Mouse (Mus musculus) liver, embryonic 13.5 days (tissue): ENCODE data around the gene Sez6l. TPM values are rescaled to one million over a fixed set of nuclear protein-coding genes. Genes with fewer than 3 reads are reported as not detected.

Source experiments
- ATAC-seq: fragments of 200-750 bp; cut with Nextera tagmentation; 2 replicates; pipeline ENCODE4 v1.8.0; 2017; ENCODE audit warnings: low read depth, mild to moderate bottlenecking, moderate number of reproducible peaks, moderate library complexity
- DNase-seq: peaks from one replicate; pipeline ENCODE4 v3.0.0; 2022
- H3K27ac ChIP-seq: fragments of 300-500 bp; sonication (generic); 2 replicates; pipeline ENCODE4 v1.5.1; 2015; ENCODE audit warnings: moderate library complexity, mild to moderate bottlenecking, inconsistent platforms
- H3K27me3 ChIP-seq: fragments of 300-500 bp; sonication (generic); 2 replicates; pipeline ENCODE4 v1.6.1; 2015; ENCODE audit warnings: mild to moderate bottlenecking, inconsistent platforms
- H3K36me3 ChIP-seq: fragments of 300-500 bp; sonication (generic); 2 replicates; pipeline ENCODE4 v1.6.1; 2015; ENCODE audit warnings: mild to moderate bottlenecking, inconsistent platforms
- H3K4me1 ChIP-seq: fragments of 300-500 bp; sonication (generic); replicated peaks from 2 replicates; pipeline ENCODE4 v1.6.1; 2015; ENCODE audit warnings: inconsistent platforms
- H3K4me2 ChIP-seq: fragments of 300-500 bp; sonication (generic); 2 replicates; pipeline ENCODE4 v1.6.1; 2015; ENCODE audit warnings: inconsistent platforms, mild to moderate bottlenecking, moderate library complexity
- H3K4me3 ChIP-seq: fragments of 300-500 bp; sonication (generic); replicated peaks from 2 replicates; pipeline ENCODE4 v1.5.1; 2015; ENCODE audit warnings: mild to moderate bottlenecking, inconsistent platforms
- H3K9ac ChIP-seq: fragments of 300-500 bp; sonication (generic); 2 replicates; pipeline ENCODE4 v1.6.1; 2015; ENCODE audit warnings: mild to moderate bottlenecking, inconsistent platforms
- H3K9me3 ChIP-seq: fragments of 300-500 bp; sonication (generic); replicated peaks from 2 replicates; pipeline ENCODE4 v1.6.1; 2016; ENCODE audit warnings: inconsistent platforms
- WGBS: fragments of 180-500 bp; shearing (Covaris S2); methylation state at CpG from one replicate; pipeline ENCODE4 v1.1.7; 2015; ENCODE audit not compliant: insufficient replicate concordance; 5-methylcytosine and 5-hydroxymethylcytosine counted together
- polyA plus RNA-seq: library from polyadenylated mRNA; unstranded; fragments of >200 nt; fragmentation: Nextera tagmentation; extraction: Ambion mirVana; gene quantifications from 2 replicates; pipeline ENCODE4 v1.2.1, GENCODE M21; 2015

The Sez6l gene
- polyA plus RNA-seq, result 0.05 and 0.06 TPM in 2 replicates

- ATAC-seq, result no peak
- peak within 1 kb of the TSS; percentile 28 for H3K4me2 ChIP-seq
These were observed at the start of gene Sez6l for GRCm38 (mm10) chr5:112576993-112577670. Gene Sez6l, minus strand, starts transcription at chr5:112577185.

GRCm38 (mm10) chr5:112625555-112626160 is 48.7 kb upstream of the Sez6l start:
- Histone ChIP-seq H3K4me3 (no peak overlapping the region), H3K27ac (no peak overlapping the region), H3K4me1 (no peaks in the 10 kb centered on the region), H3K9me3 (no peaks in the 10 kb centered on the region), H3K9ac (no peak overlapping the region), H3K4me2 (no peak overlapping the region), H3K27me3 (no peaks in the 10 kb centered on the region), H3K36me3 (no peaks in the 10 kb centered on the region)
- no peak for DNase-seq
- WGBS, result 35% methylated on average over 31 of the region's 31 CpGs
- no peak for ATAC-seq

More at GRCm38 (mm10) chr5:112576993-112577670, at the start of gene Sez6l:
- no peaks in the 10 kb centered on the region for H3K4me1 ChIP-seq
- H3K9me3 ChIP-seq, result 0 out of 2 replicates have a peak, but pooled peaks cover 3% of the 10 kb centered on the region
- no peak for DNase-seq
- H3K27me3 ChIP-seq, result peaks cover 55% of the 10 kb centered on the region
- no peak within 1 kb of the TSS for H3K27ac ChIP-seq
- WGBS, result 1% methylated on average over 47 of the region's 50 CpGs
- no peaks in the 10 kb centered on the region for H3K36me3 ChIP-seq
- 0 out of 2 replicates have a peak within 1 kb of the TSS, but pooled peaks have one; percentile 10 for H3K4me3 ChIP-seq
- H3K9ac ChIP-seq, result no peak within 1 kb of the TSS

GRCm38 (mm10) chr5:112622946-112623345 is 46.0 kb upstream of the Sez6l start:
- 21% methylated on average over 2 of the region's 2 CpGs for WGBS
- Histone ChIP-seq H3K4me3 (no peak overlapping the region), H3K27me3 (no peaks in the 10 kb centered on the region), H3K9ac (no peak overlapping the region), H3K9me3 (no peaks in the 10 kb centered on the region), H3K36me3 (no peaks in the 10 kb centered on the region), H3K4me1 (no peaks in the 10 kb centered on the region), H3K4me2 (no peak overlapping the region), H3K27ac (no peak overlapping the region)
- no peak for ATAC-seq
- DNase-seq, result no peak

- Histone ChIP-seq H3K9me3 (no peaks in the 10 kb centered on the region), H3K9ac (no peak overlapping the region), H3K27ac (no peak overlapping the region), H3K27me3 (no peaks in the 10 kb centered on the region), H3K4me3 (no peak overlapping the region), H3K4me2 (no peak overlapping the region), H3K36me3 (no peaks in the 10 kb centered on the region), H3K4me1 (no peaks in the 10 kb centered on the region)
- 25% methylated on average over 3 of the region's 3 CpGs for WGBS
- ATAC-seq, result no peak
- no peak for DNase-seq
These were observed 43.3 kb upstream of the Sez6l start for GRCm38 (mm10) chr5:112620256-112620655.

GRCm38 (mm10) chr5:112619344-112619743 is 42.4 kb upstream of the Sez6l start:
- H3K4me1 ChIP-seq, result no peaks in the 10 kb centered on the region
- no peak overlapping the region for H3K9ac ChIP-seq
- no peak for DNase-seq
- no peak overlapping the region for H3K4me2 ChIP-seq
- no peak overlapping the region for H3K4me3 ChIP-seq
- WGBS, result 53% methylated on average over 3 of the region's 3 CpGs
- no peak overlapping the region for H3K27ac ChIP-seq
- H3K9me3 ChIP-seq, result no peaks in the 10 kb centered on the region
- no peaks in the 10 kb centered on the region for H3K27me3 ChIP-seq
- H3K36me3 ChIP-seq, result no peaks in the 10 kb centered on the region
- no peak for ATAC-seq

GRCm38 (mm10) chr5:112617602-112618247 is 40.7 kb upstream of the Sez6l start:
- no peaks in the 10 kb centered on the region for H3K4me1 ChIP-seq
- H3K27me3 ChIP-seq, result no peaks in the 10 kb centered on the region
- no peak overlapping the region for H3K4me3 ChIP-seq
- H3K9me3 ChIP-seq, result no peaks in the 10 kb centered on the region
- no peaks in the 10 kb centered on the region for H3K36me3 ChIP-seq
- no peak overlapping the region for H3K27ac ChIP-seq
- ATAC-seq (no peak), DNase-seq (no peak)
- H3K4me2 ChIP-seq, result no peak overlapping the region
- 72% methylated on average over 16 of the region's 16 CpGs for WGBS
- H3K9ac ChIP-seq, result no peak overlapping the region

GRCm38 (mm10) chr5:112615946-112616617 is 39.1 kb upstream of the Sez6l start:
- DNase-seq (no peak), ATAC-seq (no peak)
- H3K27ac ChIP-seq, result no peak overlapping the region
- WGBS, result 64% methylated on average over 7 of the region's 7 CpGs
- no peaks in the 10 kb centered on the region for H3K27me3 ChIP-seq
- H3K9me3 ChIP-seq, result no peaks in the 10 kb centered on the region
- H3K9ac ChIP-seq, result no peak overlapping the region
- no peaks in the 10 kb centered on the region for H3K36me3 ChIP-seq
- H3K4me1 ChIP-seq, result no peaks in the 10 kb centered on the region
- no peak overlapping the region for H3K4me2 ChIP-seq
- H3K4me3 ChIP-seq, result no peak overlapping the region

- 39% methylated on average over 9 of the region's 9 CpGs for WGBS
- Histone ChIP-seq H3K27me3 (no peaks in the 10 kb centered on the region), H3K9me3 (no peaks in the 10 kb centered on the region), H3K4me2 (no peak overlapping the region), H3K9ac (no peak overlapping the region), H3K36me3 (no peaks in the 10 kb centered on the region), H3K27ac (no peak overlapping the region), H3K4me3 (no peak overlapping the region), H3K4me1 (no peaks in the 10 kb centered on the region)
- no peak for ATAC-seq
- DNase-seq, result no peak
These were observed 31.0 kb upstream of the Sez6l start for GRCm38 (mm10) chr5:112607867-112608516.

GRCm38 (mm10) chr5:112607119-112607518 is 30.1 kb upstream of the Sez6l start:
- no peaks in the 10 kb centered on the region for H3K9me3 ChIP-seq
- 51% methylated on average over 2 of the region's 2 CpGs for WGBS
- no peaks in the 10 kb centered on the region for H3K36me3 ChIP-seq

GRCm38 (mm10) chr5:112605371-112605770 is 28.4 kb upstream of the Sez6l start:
- Histone ChIP-seq H3K4me2 (no peak overlapping the region), H3K27ac (no peak overlapping the region), H3K9ac (no peak overlapping the region), H3K27me3 (no peaks in the 10 kb centered on the region), H3K36me3 (no peaks in the 10 kb centered on the region), H3K4me1 (no peaks in the 10 kb centered on the region), H3K4me3 (no peak overlapping the region), H3K9me3 (no peaks in the 10 kb centered on the region)
- WGBS, result 75% methylated on average over 14 of the region's 14 CpGs
- no peak for ATAC-seq
- no peak for DNase-seq

More at GRCm38 (mm10) chr5:112607119-112607518, 30.1 kb upstream of the Sez6l start:
- no peak overlapping the region for H3K27ac ChIP-seq
- H3K4me3 ChIP-seq, result no peak overlapping the region
- H3K27me3 ChIP-seq, result no peaks in the 10 kb centered on the region
- no peak overlapping the region for H3K9ac ChIP-seq
- ATAC-seq (no peak), DNase-seq (no peak)
- H3K4me1 ChIP-seq, result no peaks in the 10 kb centered on the region
- H3K4me2 ChIP-seq, result no peak overlapping the region

GRCm38 (mm10) chr5:112604251-112604650 is 27.3 kb upstream of the Sez6l start:
- Histone ChIP-seq H3K4me3 (no peak overlapping the region), H3K27me3 (no peaks in the 10 kb centered on the region), H3K36me3 (no peaks in the 10 kb centered on the region), H3K9ac (no peak overlapping the region), H3K4me1 (no peaks in the 10 kb centered on the region), H3K4me2 (no peak overlapping the region), H3K9me3 (no peaks in the 10 kb centered on the region), H3K27ac (no peak overlapping the region)
- ATAC-seq (no peak), DNase-seq (no peak)
- 48% methylated on average over 1 of the region's 1 CpGs for WGBS
